Comparison of ENCODE assay signal across 30 mouse cellular contexts in the genomic region with DNA sequence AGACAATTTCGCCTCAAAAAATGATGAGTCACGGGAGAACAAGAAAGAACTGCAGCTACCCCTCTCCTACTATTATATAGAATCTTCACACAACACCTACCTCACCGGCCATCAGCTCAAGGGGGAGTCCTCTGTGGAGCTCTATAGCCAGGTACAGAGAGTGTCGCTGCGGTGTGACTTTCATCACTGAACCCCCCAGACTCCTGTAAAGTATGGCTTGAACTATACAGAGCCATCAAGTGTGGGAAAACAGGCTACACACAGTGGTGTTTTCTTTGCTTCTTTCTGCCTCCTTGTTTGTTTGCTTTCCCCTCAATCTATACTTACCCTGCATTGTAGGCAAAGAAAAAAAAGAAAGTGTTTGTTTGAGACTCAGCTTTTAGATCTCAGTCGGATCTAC.
DNase-seq lines count a peak whose midpoint lies in the region; ATAC-seq and TF ChIP-seq lines count a peak whose summit lies in the region.
"Had no signal": no experiment of that assay in that cellular context is flagged by ENCODE, and none has a peak within 500 bp of the region (broad histone marks: within the 10 kb centered on the region; RNA-seq: fewer than 3 reads in every experiment).

No protein-coding gene starts in this region.

- H3K36me3 ChIP-seq in midbrain, embryonic 10.5 days = peaks cover 8% of the 10 kb centered on the region; the same call in 1 of the 2 replicates
- H3K36me3 ChIP-seq in midbrain, postnatal 0 days (ENCODE audit: insufficient read depth, low read length) = no peaks in the 10 kb centered on the region
- H3K36me3 ChIP-seq in hindbrain, postnatal 0 days (ENCODE audit: insufficient read depth, low read length) = no peaks in the 10 kb centered on the region
- no peaks in the 10 kb centered on the region for H3K36me3 ChIP-seq in midbrain, embryonic 14.5 days (ENCODE audit: control insufficient read depth, insufficient read depth, low read length)
- H3K36me3 ChIP-seq: intestine, embryonic 15.5 days; liver, embryonic 15.5 days had no signal

- no peaks in the 10 kb centered on the region; the same call in 1 of the 2 replicates for H3K9me3 ChIP-seq in midbrain, embryonic 10.5 days (replicated peaks)
- no peaks in the 10 kb centered on the region for H3K9me3 ChIP-seq in midbrain, postnatal 0 days (ENCODE audit: low read length)
- H3K9me3 ChIP-seq in hindbrain, postnatal 0 days (ENCODE audit: low read length) = no peaks in the 10 kb centered on the region
- no peaks in the 10 kb centered on the region for H3K9me3 ChIP-seq in midbrain, embryonic 14.5 days (ENCODE audit: control insufficient read depth, low read length)
- H3K9me3 ChIP-seq: forebrain, embryonic 13.5 days; intestine, embryonic 15.5 days; limb, embryonic 12.5 days; liver, embryonic 15.5 days had no signal

- no peak overlapping the region for H3K4me2 ChIP-seq in midbrain, postnatal 0 days (ENCODE audit: low read depth, low read length, poor library complexity, severe bottlenecking)
- H3K4me2 ChIP-seq in hindbrain, postnatal 0 days (ENCODE audit: low read depth, low read length) = no peak overlapping the region
- H3K4me2 ChIP-seq in midbrain, embryonic 14.5 days (ENCODE audit: low read length) = no peak overlapping the region
- H3K4me2 ChIP-seq: forebrain, embryonic 13.5 days; heart, embryonic 11.5 days; intestine, embryonic 15.5 days; limb, embryonic 12.5 days; liver, embryonic 15.5 days; lung, embryonic 14.5 days had no signal

- H3K4me1 ChIP-seq in midbrain, embryonic 10.5 days = peaks cover 23% of the 10 kb centered on the region
- H3K4me1 ChIP-seq in midbrain, postnatal 0 days (ENCODE audit: insufficient read depth, low read length) = no peaks in the 10 kb centered on the region
- no peaks in the 10 kb centered on the region; the same call in 1 of the 2 replicates for H3K4me1 ChIP-seq in hindbrain, postnatal 0 days (ENCODE audit: insufficient read depth, low read length)
- no peaks in the 10 kb centered on the region for H3K4me1 ChIP-seq in midbrain, embryonic 14.5 days (ENCODE audit: control insufficient read depth, insufficient read depth, low read length)
- H3K4me1 ChIP-seq: intestine, embryonic 15.5 days; limb, embryonic 12.5 days; liver, embryonic 15.5 days had no signal

- no peaks in the 10 kb centered on the region for H3K27me3 ChIP-seq in midbrain, embryonic 10.5 days (ENCODE audit: low read depth, poor library complexity, severe bottlenecking)
- no peaks in the 10 kb centered on the region for H3K27me3 ChIP-seq in midbrain, postnatal 0 days (ENCODE audit: insufficient read depth, low read length)
- H3K27me3 ChIP-seq in hindbrain, postnatal 0 days (ENCODE audit: insufficient read depth, low read length) = no peaks in the 10 kb centered on the region
- H3K27me3 ChIP-seq in midbrain, embryonic 14.5 days (ENCODE audit: control insufficient read depth, insufficient read depth, low read length) = no peaks in the 10 kb centered on the region
- H3K27me3 ChIP-seq: forebrain, embryonic 13.5 days; intestine, embryonic 15.5 days; limb, embryonic 12.5 days; liver, embryonic 15.5 days had no signal

- no peak for ATAC-seq in midbrain, postnatal 0 days (ENCODE audit: low FRiP score)
- ATAC-seq in hindbrain, postnatal 0 days = peak; percentile 32; the same call in 1 of the 2 replicates
- ATAC-seq in midbrain, embryonic 14.5 days (ENCODE audit: low FRiP score, low TSS enrichment) = no peak
- ATAC-seq: activated CD4-positive, CD25-positive, alpha-beta regulatory T cell, adult 4 months; forebrain, embryonic 13.5 days; intestine, embryonic 15.5 days had no signal

- no peak overlapping the region for H3K4me3 ChIP-seq in midbrain, embryonic 10.5 days
- H3K4me3 ChIP-seq in midbrain, postnatal 0 days (ENCODE audit: low read depth, low read length) = no peak overlapping the region
- no peak overlapping the region for H3K4me3 ChIP-seq in hindbrain, postnatal 0 days (ENCODE audit: low read length)
- no peak overlapping the region for H3K4me3 ChIP-seq in midbrain, embryonic 14.5 days (replicated peaks; ENCODE audit: low read depth, low read length)
- H3K4me3 ChIP-seq: forebrain, embryonic 13.5 days; intestine, embryonic 15.5 days; left cerebral cortex, adult 2 months; limb, embryonic 12.5 days; liver, embryonic 15.5 days; myocyte had no signal

- peak overlapping the region; percentile 65; the same call in 1 of the 2 replicates for H3K27ac ChIP-seq in midbrain, embryonic 10.5 days (replicated peaks)
- H3K27ac ChIP-seq in midbrain, postnatal 0 days (ENCODE audit: low read depth, low read length) = no peak overlapping the region
- peak overlapping the region; percentile 48; the same call in 1 of the 2 replicates for H3K27ac ChIP-seq in hindbrain, postnatal 0 days
- H3K27ac ChIP-seq in midbrain, embryonic 14.5 days (replicated peaks; ENCODE audit: low read depth, low read length) = peak overlapping the region; percentile 49; the same call in 1 of the 2 replicates
- H3K27ac ChIP-seq: forebrain, embryonic 13.5 days; intestine, embryonic 15.5 days; left cerebral cortex, adult 2 months; limb, embryonic 12.5 days; liver, embryonic 15.5 days had no signal

- DNase-seq in midbrain, embryonic 10.5 days (ENCODE audit: low spot score) = no peak
- DNase-seq in midbrain, postnatal 0 days (ENCODE audit: low spot score) = no peak
- no peak for DNase-seq in hindbrain, postnatal 0 days (ENCODE audit: low spot score)
- DNase-seq in midbrain, embryonic 14.5 days = no peak
- DNase-seq in cerebellum, adult 9-11 months = no peak
- no peak for DNase-seq in gastrocnemius, postnatal 14 days
- no peak for DNase-seq in layer of hippocampus, adult 8-10 months (ENCODE audit: low spot score in 2 of 2)
- DNase-seq: adrenal gland, adult 2 months; adrenal gland, postnatal 36 days; B cell, adult 2 months; cerebellum, adult 2 months; cerebellum, postnatal 36 days; gastrocnemius, postnatal 36 days; heart, adult 18-20 months; heart, postnatal 36 days; kidney, adult 2 months; kidney, postnatal 10 days; lung, postnatal 14 days; right cerebral cortex, adult 18-20 months; spleen, adult 18-20 months; thymus, postnatal 14 days had no signal

- 60% methylated on average over 6 of the region's 6 CpGs for WGBS in midbrain, embryonic 10.5 days
- WGBS in midbrain, postnatal 0 days = 52% methylated on average over 6 of the region's 6 CpGs
- 69% methylated on average over 6 of the region's 6 CpGs for WGBS in hindbrain, postnatal 0 days
- 65% methylated on average over 6 of the region's 6 CpGs for WGBS in midbrain, embryonic 14.5 days

- H3K9ac ChIP-seq in midbrain, postnatal 0 days (replicated peaks; ENCODE audit: low read length, poor library complexity, severe bottlenecking) = no peak overlapping the region
- no peak overlapping the region for H3K9ac ChIP-seq in hindbrain, postnatal 0 days (replicated peaks; ENCODE audit: low read length)
- H3K9ac ChIP-seq in midbrain, embryonic 14.5 days (replicated peaks; ENCODE audit: low read length) = no peak overlapping the region
- H3K9ac ChIP-seq: forebrain, embryonic 13.5 days; intestine, embryonic 15.5 days; limb, embryonic 12.5 days; liver, embryonic 15.5 days; lung, embryonic 14.5 days had no signal

- intact Hi-C loops in gastrocnemius, postnatal 14 days (cut with DNase I; ENCODE audit: low total_unique reads) = no loop called here

- no peak for TF ChIP-seq CTCF in midbrain, postnatal 0 days (IDR thresholded peaks at IDR 0.05)
- TF ChIP-seq CTCF in hindbrain, postnatal 0 days (IDR thresholded peaks at IDR 0.05; ENCODE audit: low read depth) = no peak
